Mouse (Mus musculus) embryo, embryonic 10.5 days (tissue): ENCODE measurements around the gene Krt23.

ENCODE experiments used
- DNase-seq: peaks from one replicate; pipeline ENCODE4 v3.0.0-alpha.2; 2015; ENCODE audit warnings: low spot score

Krt23 gene

DNA sequence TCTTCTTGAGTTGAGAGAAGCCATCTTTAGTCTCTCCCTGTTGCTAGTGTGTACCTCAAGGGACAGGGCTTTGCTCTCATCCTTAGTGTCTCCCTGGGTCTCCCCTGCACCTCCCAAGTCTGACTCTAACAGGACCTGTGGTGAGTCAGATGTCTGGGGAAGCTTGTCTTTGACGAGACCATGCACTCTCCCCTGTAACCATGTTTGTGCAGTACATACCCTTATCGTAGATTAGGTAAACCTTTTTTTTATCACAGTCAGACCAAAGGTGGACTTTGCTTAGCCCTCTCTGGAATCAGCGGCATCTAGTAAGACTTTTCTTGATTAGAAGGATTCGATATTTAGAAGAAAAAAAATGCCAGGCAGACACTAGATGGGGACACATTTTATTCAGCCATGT lies 38.9 kb downstream of the Krt23 start:
- DNase-seq, result no peak

GRCm38 (mm10) chr11:99448769-99449168 lies 44.2 kb downstream of the Krt23 start:
- DNase-seq, result no peak

GRCm38 (mm10) chr11:99441220-99441619 lies 51.7 kb downstream of the Krt23 start:
- no peak for DNase-seq

- DNase-seq, result no peak
Measured at GRCm38 (mm10) chr11:99439465-99439864, 53.5 kb downstream of the Krt23 start.

- peak; percentile 22 for DNase-seq
Measured at GRCm38 (mm10) chr11:99437972-99438371, 55.0 kb downstream of the Krt23 start, which contains the start of gene Krt20. Gene Krt20, minus strand, starts transcription at chr11:99438150.

GRCm38 (mm10) chr11:99436625-99437024 lies 56.3 kb downstream of the Krt23 start:
- DNase-seq, result no peak

DNA sequence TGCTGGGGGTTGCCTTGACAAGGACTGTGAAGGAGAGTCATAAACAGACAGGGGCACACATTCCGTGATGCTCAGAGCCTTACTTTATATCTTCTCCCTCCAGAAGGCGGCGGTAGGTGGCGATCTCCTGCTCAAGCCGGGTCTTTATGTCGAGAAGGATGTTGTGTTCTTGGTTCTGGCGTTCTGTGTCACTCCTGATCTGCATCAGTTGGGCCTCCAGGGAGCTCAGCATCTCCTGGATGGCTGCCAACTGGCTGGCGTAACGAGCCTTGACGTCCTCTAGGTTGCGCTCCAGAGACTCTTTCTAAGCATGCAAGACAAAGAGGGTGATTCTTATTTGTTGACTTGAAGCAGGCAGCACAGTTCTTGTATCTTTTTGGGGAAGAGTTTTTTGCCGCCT lies 62.3 kb downstream of the Krt23 start:
- peak; percentile 14 for DNase-seq
